In the genomic region with DNA sequence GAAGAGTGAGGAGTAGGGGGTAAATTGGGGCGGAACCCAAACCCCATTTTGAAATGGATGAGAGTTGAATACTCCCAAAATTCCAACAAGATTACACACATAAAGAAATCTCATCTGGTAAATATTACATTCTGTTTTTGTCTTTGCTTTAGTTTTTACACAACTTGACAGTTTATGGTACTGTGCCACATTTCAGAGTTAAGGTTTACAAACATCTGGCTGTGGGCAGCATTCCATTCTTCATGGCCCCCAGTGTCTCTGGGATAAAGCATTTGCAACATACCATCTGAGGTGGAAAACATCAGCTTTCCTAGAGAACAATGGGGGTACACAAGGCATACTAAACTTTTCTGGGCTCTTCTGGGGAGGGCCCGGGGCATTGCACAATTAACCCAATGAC, we compare ENCODE assay signal across 18 mouse cellular contexts.
DNase-seq lines count a peak whose midpoint lies in the region; ATAC-seq lines count a peak whose summit lies in the region.
"Had no signal": no experiment of that assay in that cellular context is flagged by ENCODE, and none has a peak within 500 bp of the region (broad histone marks: within the 10 kb centered on the region; RNA-seq: fewer than 3 reads in every experiment).

No protein-coding gene starts in this region.

- no peaks in the 10 kb centered on the region for H3K36me3 ChIP-seq in embryonic facial prominence, embryonic 14.5 days (ENCODE audit: control insufficient read depth, insufficient read depth, low read length)
- H3K36me3 ChIP-seq in hindbrain, embryonic 13.5 days, result no peaks in the 10 kb centered on the region
- H3K36me3 ChIP-seq: embryonic facial prominence, embryonic 12.5 days; forebrain, embryonic 15.5 days; heart, embryonic 12.5 days; hindbrain, embryonic 12.5 days had no signal

- peak overlapping the region; percentile 39; the same call in 1 of the 2 replicates for H3K27ac ChIP-seq in embryonic facial prominence, embryonic 14.5 days (replicated peaks; ENCODE audit: low read depth, low read length)
- H3K27ac ChIP-seq in hindbrain, embryonic 13.5 days, result no peak overlapping the region
- H3K27ac ChIP-seq: forebrain, embryonic 15.5 days; hindbrain, embryonic 12.5 days; hindbrain, postnatal 0 days had no signal

- H3K27me3 ChIP-seq in embryonic facial prominence, embryonic 14.5 days (replicated peaks; ENCODE audit: control insufficient read depth, insufficient read depth, low read length), result no peaks in the 10 kb centered on the region
- no peaks in the 10 kb centered on the region for H3K27me3 ChIP-seq in hindbrain, embryonic 13.5 days
- H3K27me3 ChIP-seq: embryonic facial prominence, embryonic 12.5 days; forebrain, embryonic 15.5 days; heart, embryonic 12.5 days; hindbrain, embryonic 12.5 days had no signal

- no peak overlapping the region for H3K4me3 ChIP-seq in embryonic facial prominence, embryonic 14.5 days (ENCODE audit: low read depth, low read length)
- H3K4me3 ChIP-seq in hindbrain, embryonic 13.5 days, result no peak overlapping the region
- H3K4me3 ChIP-seq: embryonic facial prominence, embryonic 12.5 days; erythroblast, embryonic 14.5 days; forebrain, embryonic 15.5 days; heart, embryonic 12.5 days; hindbrain, embryonic 12.5 days had no signal

- intact Hi-C loops in gastrocnemius, postnatal 14 days (cut with DNase I; ENCODE audit: low total_unique reads), result no loop called here

- H3K9ac ChIP-seq in embryonic facial prominence, embryonic 14.5 days (ENCODE audit: low read depth, low read length), result no peak overlapping the region
- H3K9ac ChIP-seq in hindbrain, embryonic 13.5 days, result no peak overlapping the region
- H3K9ac ChIP-seq: embryonic facial prominence, embryonic 12.5 days; forebrain, embryonic 15.5 days; heart, embryonic 12.5 days; hindbrain, embryonic 12.5 days had no signal

- WGBS in embryonic facial prominence, embryonic 14.5 days, result 63% methylated on average over 2 of the region's 2 CpGs
- WGBS in hindbrain, embryonic 13.5 days, result 79% methylated on average over 2 of the region's 2 CpGs

- peaks cover 5% of the 10 kb centered on the region for H3K4me1 ChIP-seq in embryonic facial prominence, embryonic 14.5 days (ENCODE audit: control insufficient read depth, insufficient read depth, low read length)
- peaks cover 3% of the 10 kb centered on the region; the same call in 1 of the 2 replicates for H3K4me1 ChIP-seq in hindbrain, embryonic 13.5 days (replicated peaks)
- H3K4me1 ChIP-seq: embryonic facial prominence, embryonic 12.5 days; forebrain, embryonic 15.5 days; heart, embryonic 12.5 days had no signal

- H3K9me3 ChIP-seq in embryonic facial prominence, embryonic 14.5 days (ENCODE audit: control insufficient read depth, low read length), result no peaks in the 10 kb centered on the region
- H3K9me3 ChIP-seq in hindbrain, embryonic 13.5 days, result no peaks in the 10 kb centered on the region
- H3K9me3 ChIP-seq: embryonic facial prominence, embryonic 12.5 days; forebrain, embryonic 15.5 days; heart, embryonic 12.5 days; hindbrain, embryonic 12.5 days had no signal

- 0 out of 2 replicates have a peak, but pooled peaks have one; percentile 57 for ATAC-seq in embryonic facial prominence, embryonic 14.5 days (ENCODE audit: low read depth)
- no peak for ATAC-seq in hindbrain, embryonic 13.5 days (ENCODE audit: low FRiP score)
- ATAC-seq: forebrain, embryonic 15.5 days; hindbrain, postnatal 0 days had no signal

- peak; percentile 13 for DNase-seq in gastrocnemius, adult 18-20 months (ENCODE audit: low spot score)
- DNase-seq in gastrocnemius, postnatal 14 days, result no peak
- DNase-seq in NIH3T3 (ENCODE audit: low read depth), result peak; percentile 91
- DNase-seq in embryonic facial prominence, embryonic 14.5 days (ENCODE audit: low spot score), result peak; percentile 86
- DNase-seq in cerebellum, postnatal 25 days, result no peak
- DNase-seq: adrenal gland, postnatal 14 days; cerebellum, adult 2 months; cerebellum, postnatal 10 days; embryo, embryonic 11 days; gastrocnemius, postnatal 10 days; kidney, adult 11 months had no signal

- no peak overlapping the region for H3K4me2 ChIP-seq in embryonic facial prominence, embryonic 14.5 days (ENCODE audit: low read depth, low read length)
- H3K4me2 ChIP-seq in hindbrain, embryonic 13.5 days, result no peak overlapping the region
- H3K4me2 ChIP-seq: embryonic facial prominence, embryonic 12.5 days; forebrain, embryonic 15.5 days; heart, embryonic 12.5 days; hindbrain, embryonic 12.5 days had no signal

Comparison
In these comparisons a context has a peak if more than half of its experiments do, and no peak if none do; other contexts are left out.
1. DNase-seq: peak in gastrocnemius, adult 18-20 months (single experiment), NIH3T3 (single experiment) and embryonic facial prominence, embryonic 14.5 days (single experiment); none in gastrocnemius, postnatal 14 days (single experiment) and cerebellum, postnatal 25 days (0 of 2).